23 mouse cellular contexts compared by ENCODE assay signal in the genomic region with DNA sequence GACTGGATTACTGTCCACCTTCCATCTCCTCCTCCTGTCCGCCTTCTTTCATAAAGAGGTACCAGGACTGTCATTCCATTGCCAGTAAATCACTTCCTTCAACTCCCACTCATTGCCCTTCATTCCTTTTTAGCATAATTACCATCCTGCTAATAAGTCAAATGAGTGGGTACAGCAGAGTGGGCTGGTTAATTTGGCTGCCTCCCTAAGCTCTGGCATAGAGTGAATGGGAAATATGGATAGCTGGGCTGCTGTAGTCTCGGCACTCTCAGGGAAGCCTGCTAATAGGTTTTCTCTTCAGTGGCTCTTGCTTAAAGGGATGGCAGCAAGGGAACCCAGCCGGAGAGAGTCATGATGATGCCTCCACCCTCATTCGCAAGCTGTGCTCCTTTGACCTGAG.
DNase-seq lines count a peak whose midpoint lies in the region; ATAC-seq and TF ChIP-seq lines count a peak whose summit lies in the region.
"Had no signal": no experiment of that assay in that cellular context is flagged by ENCODE, and none has a peak within 500 bp of the region (broad histone marks: within the 10 kb centered on the region; RNA-seq: fewer than 3 reads in every experiment).

No protein-coding gene starts in this region.

- H3K27me3 ChIP-seq in forebrain, embryonic 15.5 days, result no peaks in the 10 kb centered on the region
- no peaks in the 10 kb centered on the region for H3K27me3 ChIP-seq in forebrain, embryonic 11.5 days (ENCODE audit: control insufficient read depth, insufficient read depth, low read length)
- no peaks in the 10 kb centered on the region for H3K27me3 ChIP-seq in thymus, adult 2 months (ENCODE audit: control insufficient read depth, insufficient read depth, low read length)
- no peaks in the 10 kb centered on the region for H3K27me3 ChIP-seq in kidney, embryonic 14.5 days (ENCODE audit: control insufficient read depth, insufficient read depth, low read length)
- H3K27me3 ChIP-seq: embryonic facial prominence, embryonic 12.5 days; heart, embryonic 15.5 days; hindbrain, embryonic 13.5 days had no signal

- no peak for TF ChIP-seq POLR2A in thymus, adult 2 months (IDR thresholded peaks at IDR 0.05; ENCODE audit: control insufficient read depth, extremely low read depth, insufficient read depth, low read length, poor library complexity)

- no peaks in the 10 kb centered on the region for H3K9me3 ChIP-seq in forebrain, embryonic 15.5 days
- H3K9me3 ChIP-seq in forebrain, embryonic 11.5 days (ENCODE audit: control insufficient read depth, low read length), result no peaks in the 10 kb centered on the region
- H3K9me3 ChIP-seq in kidney, embryonic 14.5 days (ENCODE audit: control insufficient read depth, low read length), result no peaks in the 10 kb centered on the region
- H3K9me3 ChIP-seq: embryonic facial prominence, embryonic 12.5 days; heart, embryonic 15.5 days; hindbrain, embryonic 13.5 days had no signal

- ATAC-seq in forebrain, embryonic 15.5 days (replicated peaks), result peak; percentile 81
- no peak for ATAC-seq in forebrain, embryonic 11.5 days (replicated peaks; ENCODE audit: low FRiP score)
- no peak for ATAC-seq in kidney, embryonic 14.5 days (ENCODE audit: low FRiP score, low TSS enrichment)
- ATAC-seq: CD4-positive, CD25-positive, alpha-beta regulatory T cell, adult 4 months; inflammation-experienced regulatory T-cells, adult 6 months; liver, postnatal 0 days had no signal

- no peak for TF ChIP-seq CTCF in thymus, adult 2 months (IDR thresholded peaks at IDR 0.05; ENCODE audit: borderline replicate concordance, control insufficient read depth, extremely low read depth, insufficient read depth, low read length, poor library complexity)

- DNase-seq in forebrain, embryonic 11.5 days (ENCODE audit: low spot score), result no peak
- DNase-seq in right cerebral cortex, postnatal 10 days (ENCODE audit: low spot score in 2 of 2), result peak; percentile 24 to 31
- DNase-seq in right cerebral cortex, postnatal 4 days, result no peak
- peak; percentile 17 to 18 for DNase-seq in layer of hippocampus, adult 8-10 months (ENCODE audit: low spot score in 2 of 2)
- peak; percentile 52 for DNase-seq in telencephalon, adult 2 months (ENCODE audit: low read depth, low spot score)
- DNase-seq in thymus, adult 2 months, result no peak
- DNase-seq: adrenal gland, postnatal 25 days; cerebellum, adult 11 months; cerebellum, postnatal 10 days; heart, postnatal 36 days; kidney, adult 18-20 months; liver, postnatal 0 days; lung, postnatal 10 days had no signal

- H3K27ac ChIP-seq in forebrain, embryonic 15.5 days (replicated peaks), result no peak overlapping the region
- H3K27ac ChIP-seq in forebrain, embryonic 11.5 days (ENCODE audit: low read depth, low read length), result no peak overlapping the region
- no peak overlapping the region for H3K27ac ChIP-seq in thymus, adult 2 months (ENCODE audit: control insufficient read depth, insufficient read depth, low read length)
- H3K27ac ChIP-seq in kidney, embryonic 14.5 days (ENCODE audit: low read depth, low read length), result no peak overlapping the region
- H3K27ac ChIP-seq: embryonic facial prominence, embryonic 12.5 days; heart, embryonic 15.5 days; hindbrain, embryonic 13.5 days; kidney, postnatal 0 days had no signal

- no peak overlapping the region for H3K4me2 ChIP-seq in forebrain, embryonic 15.5 days (replicated peaks)
- no peak overlapping the region for H3K4me2 ChIP-seq in forebrain, embryonic 11.5 days (ENCODE audit: low read depth, low read length, severe bottlenecking)
- H3K4me2 ChIP-seq in kidney, embryonic 14.5 days (replicated peaks; ENCODE audit: low read depth, low read length), result no peak overlapping the region
- H3K4me2 ChIP-seq: embryonic facial prominence, embryonic 12.5 days; heart, embryonic 15.5 days; hindbrain, embryonic 13.5 days; liver, embryonic 11.5 days; midbrain, embryonic 11.5 days had no signal

- H3K4me3 ChIP-seq in forebrain, embryonic 15.5 days, result no peak overlapping the region
- H3K4me3 ChIP-seq in forebrain, embryonic 11.5 days (ENCODE audit: low read depth, low read length), result no peak overlapping the region
- no peak overlapping the region for H3K4me3 ChIP-seq in thymus, adult 2 months (ENCODE audit: control insufficient read depth, insufficient read depth, low read length)
- no peak overlapping the region for H3K4me3 ChIP-seq in kidney, embryonic 14.5 days (ENCODE audit: low read length)
- H3K4me3 ChIP-seq: embryonic facial prominence, embryonic 12.5 days; heart, embryonic 15.5 days; hindbrain, embryonic 13.5 days had no signal

- H3K36me3 ChIP-seq in forebrain, embryonic 15.5 days, result no peaks in the 10 kb centered on the region
- H3K36me3 ChIP-seq in forebrain, embryonic 11.5 days (ENCODE audit: control insufficient read depth, insufficient read depth, low read length), result no peaks in the 10 kb centered on the region
- H3K36me3 ChIP-seq in thymus, adult 2 months (ENCODE audit: control insufficient read depth, insufficient read depth, low read length), result no peaks in the 10 kb centered on the region
- no peaks in the 10 kb centered on the region for H3K36me3 ChIP-seq in kidney, embryonic 14.5 days (ENCODE audit: control insufficient read depth, insufficient read depth, low read length)
- H3K36me3 ChIP-seq: embryonic facial prominence, embryonic 12.5 days; heart, embryonic 15.5 days; hindbrain, embryonic 13.5 days had no signal

- 39% methylated on average over 4 of the region's 4 CpGs for WGBS in forebrain, embryonic 15.5 days
- WGBS in forebrain, embryonic 11.5 days, result 85% methylated on average over 4 of the region's 4 CpGs
- WGBS in thymus, adult 2 months, result 94% methylated on average over 4 of the region's 4 CpGs
- WGBS in kidney, embryonic 14.5 days, result 86% methylated on average over 4 of the region's 4 CpGs

- peaks cover 4% of the 10 kb centered on the region; the same call in 1 of the 2 replicates for H3K4me1 ChIP-seq in forebrain, embryonic 15.5 days
- no peaks in the 10 kb centered on the region for H3K4me1 ChIP-seq in forebrain, embryonic 11.5 days (replicated peaks; ENCODE audit: control insufficient read depth, insufficient read depth, low read length)
- H3K4me1 ChIP-seq in thymus, adult 2 months (replicated peaks; ENCODE audit: control insufficient read depth, insufficient read depth, low read length), result no peaks in the 10 kb centered on the region
- H3K4me1 ChIP-seq in kidney, embryonic 14.5 days (ENCODE audit: control insufficient read depth, insufficient read depth, low read length), result no peaks in the 10 kb centered on the region
- H3K4me1 ChIP-seq: embryonic facial prominence, embryonic 12.5 days; heart, embryonic 15.5 days; hindbrain, embryonic 13.5 days had no signal

- no peak overlapping the region for H3K9ac ChIP-seq in forebrain, embryonic 15.5 days (replicated peaks)
- no peak overlapping the region for H3K9ac ChIP-seq in forebrain, embryonic 11.5 days (ENCODE audit: low read length)
- H3K9ac ChIP-seq in kidney, embryonic 14.5 days (ENCODE audit: low read depth, low read length), result no peak overlapping the region
- H3K9ac ChIP-seq: embryonic facial prominence, embryonic 12.5 days; heart, embryonic 15.5 days; hindbrain, embryonic 13.5 days; liver, postnatal 0 days had no signal

Comparison
In these comparisons a context has a peak if more than half of its experiments do, and no peak if none do; other contexts are left out.
1. DNase-seq: peak in right cerebral cortex, postnatal 10 days (2 of 2), layer of hippocampus, adult 8-10 months (2 of 2) and telencephalon, adult 2 months (single experiment); none in forebrain, embryonic 11.5 days (single experiment), right cerebral cortex, postnatal 4 days (single experiment) and thymus, adult 2 months (single experiment).